Mouse (Mus musculus): ENCODE data around the gene Kiss1.

DNA sequence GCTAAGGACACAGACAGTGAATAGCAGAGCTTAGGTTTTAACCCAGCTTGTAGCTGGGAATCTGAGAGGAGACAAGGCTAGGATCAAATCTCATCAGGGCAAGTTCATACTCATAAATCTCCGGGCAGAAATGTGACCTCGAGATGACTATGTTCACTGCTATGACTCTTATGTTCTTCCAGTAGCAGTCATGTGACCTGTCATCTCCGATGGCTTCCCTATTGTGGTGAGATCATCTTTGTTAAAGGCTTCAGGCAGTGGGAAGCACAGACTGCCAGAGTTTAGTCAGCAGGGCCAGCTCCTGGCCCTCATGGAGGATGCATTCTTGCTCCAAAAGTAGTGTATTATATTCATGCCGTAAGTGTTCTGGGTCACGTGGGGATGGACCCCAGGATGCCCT is 44.7 kb upstream of the Kiss1 start:
- TF ChIP-seq CTCF (IDR thresholded peaks at IDR 0.05; ENCODE audit: insufficient read depth, low read length) (no peak), POLR2A (IDR thresholded peaks at IDR 0.05; ENCODE audit: borderline replicate concordance, extremely low read depth, low read depth, low read length) (no peak)

All from lung, adult 2 months (tissue).